ENCODE assay signal across 10 mouse cellular contexts in the genomic region with DNA sequence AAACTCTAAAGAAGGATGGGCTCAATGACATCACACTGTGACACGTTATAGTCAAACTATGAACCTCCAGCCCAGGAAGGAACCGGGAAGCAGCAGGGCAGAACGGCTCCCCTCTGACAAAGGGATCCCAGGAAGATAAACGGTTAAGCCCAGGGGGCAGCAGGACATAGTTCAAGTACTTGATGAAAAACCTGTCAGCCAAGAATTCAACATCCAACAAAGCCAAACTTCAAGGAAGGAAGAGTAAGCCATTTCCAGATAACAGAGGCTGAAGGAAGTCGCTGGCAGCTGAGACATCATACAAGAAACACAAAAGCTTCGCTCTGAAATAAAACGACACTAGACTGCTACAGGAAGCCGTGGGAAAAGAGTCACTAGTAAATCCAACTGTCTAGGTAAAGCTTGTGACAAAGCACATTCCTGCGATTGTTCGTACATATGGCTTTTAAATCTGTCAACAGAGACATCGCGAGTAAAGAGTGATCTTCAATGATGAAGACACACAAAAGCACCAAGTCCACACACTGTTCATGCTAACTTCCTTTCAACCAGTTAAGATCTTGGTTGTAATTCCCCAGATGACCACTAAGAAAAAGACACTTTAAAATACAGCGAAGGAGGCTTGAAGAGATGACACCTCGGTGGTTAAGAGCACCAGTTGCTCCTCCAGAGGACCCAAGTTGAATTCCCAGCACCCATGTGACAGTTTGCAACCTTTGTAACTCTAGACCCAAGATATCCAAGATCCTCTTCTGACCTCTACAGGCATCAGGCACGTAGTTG. TPM values are rescaled to one million over a fixed set of nuclear protein-coding genes. Genes with fewer than 3 reads are reported as not detected.
A peak's percentile ranks its signal among the peaks of the same experiment; 100 is the strongest.
DNase-seq lines count a peak whose midpoint lies in the region; ATAC-seq and TF ChIP-seq lines count a peak whose summit lies in the region.
"Had no signal": no experiment of that assay in that cellular context is flagged by ENCODE, and none has a peak within 500 bp of the region (broad histone marks: within the 10 kb centered on the region; RNA-seq: fewer than 3 reads in every experiment).

No protein-coding gene starts in this region.

- no peaks in the 10 kb centered on the region; the same call in 1 of the 2 replicates for H3K4me1 ChIP-seq in intestine, embryonic 14.5 days (replicated peaks; ENCODE audit: control insufficient read depth, insufficient read depth, low read length)
- H3K4me1 ChIP-seq in intestine, embryonic 15.5 days (replicated peaks), result no peaks in the 10 kb centered on the region
- H3K4me1 ChIP-seq in E14TG2a.4 (replicated peaks; ENCODE audit: low read depth, low read length), result peaks cover 28% of the 10 kb centered on the region

- H3K9me3 ChIP-seq in intestine, embryonic 14.5 days (ENCODE audit: control insufficient read depth, low read length), result no peaks in the 10 kb centered on the region
- no peaks in the 10 kb centered on the region for H3K9me3 ChIP-seq in intestine, embryonic 15.5 days
- H3K9me3 ChIP-seq in E14TG2a.4 (ENCODE audit: low read length), result no peaks in the 10 kb centered on the region

- peak overlapping the region; percentile 30; the same call in 1 of the 2 replicates for H3K27ac ChIP-seq in intestine, embryonic 14.5 days (ENCODE audit: low read depth)
- no peak overlapping the region for H3K27ac ChIP-seq in intestine, embryonic 15.5 days

- DNase-seq in intestine, embryonic 14.5 days (ENCODE audit: low spot score), result no peak
- peak; percentile 36 for DNase-seq in embryo, embryonic 10 days (ENCODE audit: low spot score)
- DNase-seq in kidney, postnatal 10 days, result peak; percentile 37
- DNase-seq in right cerebral cortex, adult 2 months (ENCODE audit: low spot score in 2 of 2), result no peak
- DNase-seq in layer of hippocampus, postnatal 25 days (ENCODE audit: extremely low spot score in 1 of 2, low spot score in 1 of 2), result no peak
- DNase-seq: cerebellum, postnatal 14 days had no signal

- H3K4me2 ChIP-seq in intestine, embryonic 14.5 days (ENCODE audit: low read length), result no peak overlapping the region
- H3K4me2 ChIP-seq in intestine, embryonic 15.5 days (replicated peaks), result no peak overlapping the region

- WGBS in intestine, embryonic 14.5 days, result 35% methylated on average over 15 of the region's 15 CpGs
- WGBS in intestine, embryonic 15.5 days, result 40% methylated on average over 15 of the region's 15 CpGs

- no peak overlapping the region for H3K9ac ChIP-seq in intestine, embryonic 14.5 days (ENCODE audit: low read length)
- no peak overlapping the region for H3K9ac ChIP-seq in intestine, embryonic 15.5 days

- no peak for ATAC-seq in intestine, embryonic 14.5 days (replicated peaks; ENCODE audit: low FRiP score, low TSS enrichment, low read depth)
- ATAC-seq in intestine, embryonic 15.5 days, result no peak
- ATAC-seq in frontal cortex, adult (ENCODE audit: low TSS enrichment), result no peak
- ATAC-seq: forebrain, embryonic 16.5 days had no signal

- peak; percentile 19; the same call in 1 of the 2 replicates for TF ChIP-seq CTCF in E14TG2a.4 (conservative IDR thresholded peaks at IDR 0.05; ENCODE audit: low read length)

- H3K27me3 ChIP-seq in intestine, embryonic 14.5 days (replicated peaks; ENCODE audit: control insufficient read depth, insufficient read depth, low read length), result no peaks in the 10 kb centered on the region
- no peaks in the 10 kb centered on the region for H3K27me3 ChIP-seq in intestine, embryonic 15.5 days (replicated peaks)
- H3K27me3 ChIP-seq in E14TG2a.4 (ENCODE audit: insufficient read depth, low read length), result no peaks in the 10 kb centered on the region

- H3K4me3 ChIP-seq in intestine, embryonic 14.5 days (ENCODE audit: low read depth, low read length), result no peak overlapping the region
- H3K4me3 ChIP-seq in intestine, embryonic 15.5 days (replicated peaks), result no peak overlapping the region
- H3K4me3 ChIP-seq in E14TG2a.4 (replicated peaks; ENCODE audit: low read length), result no peak overlapping the region

- H3K36me3 ChIP-seq in intestine, embryonic 14.5 days (ENCODE audit: control insufficient read depth, insufficient read depth, low read length), result peaks cover 12% of the 10 kb centered on the region
- H3K36me3 ChIP-seq in intestine, embryonic 15.5 days, result no peaks in the 10 kb centered on the region
- H3K36me3 ChIP-seq in E14TG2a.4 (ENCODE audit: insufficient read depth, low read length), result 0 out of 2 replicates have a peak, but pooled peaks cover 4% of the 10 kb centered on the region

RNA-seq across cellular contexts. Expression of gene Pccb, which starts 16.8 kb away (rescaled TPM):
- 24.7 and 26.4 TPM in 2 replicates for polyA plus RNA-seq in intestine, embryonic 14.5 days (2014; fragmentation: Nextera tagmentation; extraction: Ambion mirVana)
- 25.1 and 25.5 TPM in 2 replicates for polyA plus RNA-seq in intestine, embryonic 15.5 days (2015; fragmentation: Nextera tagmentation; extraction: Ambion mirVana)
- 10 to 100 TPM; 44.7 to 45.6 TPM for total RNA-seq in layer of hippocampus, postnatal 25 days (2021)

RNA-seq across cellular contexts. Expression of gene Msl2, which starts 56.0 kb away (rescaled TPM):
- polyA plus RNA-seq in intestine, embryonic 14.5 days (2014; fragmentation: Nextera tagmentation; extraction: Ambion mirVana), result 5.8 and 7.0 TPM in 2 replicates
- 4.7 and 5.1 TPM in 2 replicates for polyA plus RNA-seq in intestine, embryonic 15.5 days (2015; fragmentation: Nextera tagmentation; extraction: Ambion mirVana)
- total RNA-seq in layer of hippocampus, postnatal 25 days (2021), result 10 to 100 TPM; 61.5 to 66.9 TPM

Comparison
In these comparisons a context has a peak if more than half of its experiments do, and no peak if none do; other contexts are left out.
1. DNase-seq: peak in embryo, embryonic 10 days (single experiment) and kidney, postnatal 10 days (single experiment); none in intestine, embryonic 14.5 days (single experiment), right cerebral cortex, adult 2 months (0 of 2) and layer of hippocampus, postnatal 25 days (0 of 2).